Mouse (Mus musculus) kidney, adult 2 months (tissue): ENCODE measurements at regions not wholly inside any gene's neighbourhood (a gene's known extent, or its start where the extent isn't known, plus 50 kb on each side); places are given as distances from the start of the nearest gene placed in this dataset.

ENCODE experiments used
- CTCF ChIP-seq: fragments of 200-500 bp; conservative IDR thresholded peaks from 2 replicates; pipeline ENCODE4 v1.5.1; 2011; ENCODE audit warnings: low read depth, mild to moderate bottlenecking, control low read depth, low read length, moderate library complexity, mixed read lengths; ENCODE audit not compliant: insufficient read depth, insufficient read length
- POLR2A ChIP-seq: fragments of 200-500 bp; IDR thresholded peaks from one replicate; pipeline ENCODE4 v1.6.1; 2011; ENCODE audit warnings: low read depth, low read length, control low read depth

DNA sequence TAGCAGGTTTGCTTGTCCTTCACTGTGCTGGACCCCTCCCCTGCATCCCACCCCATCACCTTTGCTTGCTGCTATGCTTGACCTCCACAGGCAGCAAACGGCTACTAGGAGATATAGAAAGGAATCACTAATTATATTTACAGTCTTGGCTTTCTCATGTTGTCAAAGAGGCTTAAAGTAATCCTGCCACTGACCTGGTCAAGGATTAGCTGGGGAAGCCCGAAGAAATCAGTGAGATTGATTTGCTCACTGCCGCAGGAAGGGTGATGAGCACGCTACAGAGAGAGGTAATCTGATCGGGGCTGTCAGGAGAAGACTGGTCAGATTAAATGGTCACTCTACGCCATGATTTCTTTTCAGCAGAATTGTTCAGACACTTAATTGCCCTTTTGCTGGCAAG, 157.4 kb upstream of the Wdfy3 start:
- TF ChIP-seq CTCF (no peak), POLR2A (no peak)
